Mouse (Mus musculus): ENCODE data around the gene Slc38a8. TPM values are rescaled to one million over a fixed set of nuclear protein-coding genes. Genes with fewer than 3 reads are reported as not detected.

The Slc38a8 gene
- polyA plus RNA-seq, 1 experiment = 1.3 TPM

DNA sequence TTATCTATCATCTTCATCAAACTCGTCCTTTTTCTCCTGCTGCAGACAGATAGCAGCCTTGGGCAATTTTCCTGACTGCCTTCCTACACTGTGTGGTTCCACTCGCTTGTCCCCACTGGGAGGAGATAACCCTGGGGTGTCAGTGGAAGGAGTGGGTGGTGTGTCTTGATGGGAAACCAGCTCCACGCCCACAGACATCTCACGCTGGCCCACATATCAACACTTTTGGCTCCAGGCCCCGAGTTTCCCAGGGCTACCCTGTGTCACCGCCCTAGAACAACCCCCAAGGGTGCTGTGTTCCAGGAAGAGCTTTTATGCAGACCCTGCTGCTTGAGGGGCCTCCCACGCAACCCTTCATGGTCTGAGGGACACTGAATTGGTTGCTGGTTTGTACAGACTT, 37.8 kb downstream of the Slc38a8 start:
- Histone ChIP-seq H3K27me3 (ENCODE audit: control insufficient read depth, insufficient read depth, low read length) (no peaks in the 10 kb centered on the region), H3K36me3 (ENCODE audit: control insufficient read depth, insufficient read depth, low read length) (no peaks in the 10 kb centered on the region), H3K4me1 (ENCODE audit: control insufficient read depth, insufficient read depth, low read length) (peaks cover 27% of the 10 kb centered on the region), H3K4me3 (ENCODE audit: control insufficient read depth, low read depth, low read length) (no peak overlapping the region), H3K27ac (ENCODE audit: control insufficient read depth, insufficient read depth, low read depth, low read length) (no peak overlapping the region)
- no peak for TF ChIP-seq POLR2A (IDR thresholded peaks at IDR 0.05; ENCODE audit: control insufficient read depth, low read depth, low read length)
- no peak for TF ChIP-seq CTCF (IDR thresholded peaks at IDR 0.05; ENCODE audit: control insufficient read depth, insufficient read depth, insufficient replicate concordance, low read depth, low read length)

DNA sequence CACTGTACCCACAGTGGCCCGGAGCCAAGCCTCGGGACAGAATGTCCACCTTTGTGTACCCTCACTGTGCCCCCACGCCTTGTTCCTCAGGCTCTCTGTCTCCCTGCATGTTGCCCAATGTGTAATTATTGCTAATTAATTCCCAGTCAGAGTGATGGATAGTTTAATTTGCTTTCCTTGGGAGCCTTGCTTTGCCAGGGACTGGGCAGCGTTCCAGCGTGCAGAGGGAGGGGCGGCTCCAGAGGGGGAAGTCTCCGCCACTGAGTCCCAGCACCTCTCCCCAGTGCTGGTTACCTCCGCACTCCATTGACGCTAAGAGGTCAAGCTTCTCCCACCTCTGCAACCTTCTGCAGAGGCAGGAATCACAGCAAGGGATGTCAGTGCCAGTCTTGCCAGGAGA, 40.1 kb downstream of the Slc38a8 start:
- no peak overlapping the region for H3K27ac ChIP-seq (ENCODE audit: control insufficient read depth, insufficient read depth, low read depth, low read length)
- H3K36me3 ChIP-seq (ENCODE audit: control insufficient read depth, insufficient read depth, low read length) = no peaks in the 10 kb centered on the region
- no peak overlapping the region for H3K4me3 ChIP-seq (ENCODE audit: control insufficient read depth, low read depth, low read length)
- no peaks in the 10 kb centered on the region for H3K27me3 ChIP-seq (ENCODE audit: control insufficient read depth, insufficient read depth, low read length)
- H3K4me1 ChIP-seq (ENCODE audit: control insufficient read depth, insufficient read depth, low read length) = peaks cover 19% of the 10 kb centered on the region
- TF ChIP-seq POLR2A (IDR thresholded peaks at IDR 0.05; ENCODE audit: control insufficient read depth, low read depth, low read length) = no peak
- no peak for TF ChIP-seq CTCF (IDR thresholded peaks at IDR 0.05; ENCODE audit: control insufficient read depth, insufficient read depth, insufficient replicate concordance, low read depth, low read length)

DNA sequence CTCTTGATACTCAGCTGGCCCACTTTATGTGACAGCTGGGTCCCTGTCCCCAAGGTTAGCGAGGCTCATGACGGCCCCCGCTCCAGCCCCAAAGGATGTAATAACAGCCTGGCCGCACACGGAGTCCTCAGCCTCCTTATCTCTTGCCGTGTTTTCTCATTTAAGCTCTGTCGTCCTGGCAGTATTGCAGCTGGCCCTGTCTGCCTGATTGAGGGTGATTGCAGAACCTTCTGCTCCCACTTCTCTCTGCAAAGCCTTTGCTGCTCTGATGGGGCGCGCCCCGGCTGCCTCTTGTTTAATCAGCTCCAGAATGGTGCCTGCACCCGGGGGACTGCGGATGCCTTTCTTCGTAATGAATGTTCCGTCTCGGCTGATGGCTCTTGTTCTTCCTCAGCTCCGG, 41.8 kb downstream of the Slc38a8 start:
- H3K36me3 ChIP-seq (ENCODE audit: control insufficient read depth, insufficient read depth, low read length) = no peaks in the 10 kb centered on the region
- no peak overlapping the region for H3K27ac ChIP-seq (ENCODE audit: control insufficient read depth, insufficient read depth, low read depth, low read length)
- H3K27me3 ChIP-seq (ENCODE audit: control insufficient read depth, insufficient read depth, low read length) = no peaks in the 10 kb centered on the region
- TF ChIP-seq CTCF (IDR thresholded peaks at IDR 0.05; ENCODE audit: control insufficient read depth, insufficient read depth, insufficient replicate concordance, low read depth, low read length) (no peak), POLR2A (IDR thresholded peaks at IDR 0.05; ENCODE audit: control insufficient read depth, low read depth, low read length) (no peak)
- no peak overlapping the region for H3K4me3 ChIP-seq (ENCODE audit: control insufficient read depth, low read depth, low read length)
- peaks cover 3% of the 10 kb centered on the region; the same call in 1 of the 2 replicates for H3K4me1 ChIP-seq (ENCODE audit: control insufficient read depth, insufficient read depth, low read length)

- Histone ChIP-seq H3K4me1 (ENCODE audit: control insufficient read depth, insufficient read depth, low read length) (peaks cover 2% of the 10 kb centered on the region; the same call in 1 of the 2 replicates), H3K4me3 (ENCODE audit: control insufficient read depth, low read depth, low read length) (no peak overlapping the region), H3K27ac (ENCODE audit: control insufficient read depth, insufficient read depth, low read depth, low read length) (no peak overlapping the region), H3K36me3 (ENCODE audit: control insufficient read depth, insufficient read depth, low read length) (no peaks in the 10 kb centered on the region), H3K27me3 (ENCODE audit: control insufficient read depth, insufficient read depth, low read length) (no peaks in the 10 kb centered on the region)
- no peak for TF ChIP-seq POLR2A (IDR thresholded peaks at IDR 0.05; ENCODE audit: control insufficient read depth, low read depth, low read length)
Observed at GRCm38 (mm10) chr8:119456045-119456444, 45.5 kb downstream of the Slc38a8 start.

DNA sequence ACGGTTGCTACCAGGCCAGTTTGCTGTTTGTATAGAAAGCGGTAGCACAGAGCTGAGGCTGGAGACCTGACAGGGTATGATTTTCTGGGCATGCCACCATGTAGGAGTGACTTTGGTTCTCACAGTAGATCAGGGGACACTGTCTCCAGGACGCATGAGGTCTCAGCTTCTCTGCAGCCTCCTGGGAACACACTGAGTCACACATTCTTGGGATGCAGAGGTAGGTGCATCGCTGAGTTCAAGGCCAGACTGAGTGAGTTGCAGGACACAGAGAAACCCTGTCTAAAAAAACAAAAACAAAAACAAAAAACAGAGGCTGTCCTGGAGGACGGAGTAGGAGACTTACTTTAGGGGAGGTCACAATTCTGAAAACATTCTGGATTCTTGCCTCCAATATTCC, 48.6 kb downstream of the Slc38a8 start:
- no peaks in the 10 kb centered on the region for H3K36me3 ChIP-seq (ENCODE audit: control insufficient read depth, insufficient read depth, low read length)
- no peaks in the 10 kb centered on the region for H3K27me3 ChIP-seq (ENCODE audit: control insufficient read depth, insufficient read depth, low read length)
- H3K27ac ChIP-seq (ENCODE audit: control insufficient read depth, insufficient read depth, low read depth, low read length) = no peak overlapping the region
- no peak overlapping the region for H3K4me3 ChIP-seq (ENCODE audit: control insufficient read depth, low read depth, low read length)
- H3K4me1 ChIP-seq (ENCODE audit: control insufficient read depth, insufficient read depth, low read length) = peaks cover 2% of the 10 kb centered on the region; the same call in 1 of the 2 replicates
- TF ChIP-seq POLR2A (IDR thresholded peaks at IDR 0.05; ENCODE audit: control insufficient read depth, low read depth, low read length) (no peak), CTCF (IDR thresholded peaks at IDR 0.05; ENCODE audit: control insufficient read depth, insufficient read depth, insufficient replicate concordance, low read depth, low read length) (no peak)

- no peaks in the 10 kb centered on the region for H3K27me3 ChIP-seq (ENCODE audit: control insufficient read depth, insufficient read depth, low read length)
Observed at GRCm38 (mm10) chr8:119451131-119451530, 50.4 kb downstream of the Slc38a8 start.

DNA sequence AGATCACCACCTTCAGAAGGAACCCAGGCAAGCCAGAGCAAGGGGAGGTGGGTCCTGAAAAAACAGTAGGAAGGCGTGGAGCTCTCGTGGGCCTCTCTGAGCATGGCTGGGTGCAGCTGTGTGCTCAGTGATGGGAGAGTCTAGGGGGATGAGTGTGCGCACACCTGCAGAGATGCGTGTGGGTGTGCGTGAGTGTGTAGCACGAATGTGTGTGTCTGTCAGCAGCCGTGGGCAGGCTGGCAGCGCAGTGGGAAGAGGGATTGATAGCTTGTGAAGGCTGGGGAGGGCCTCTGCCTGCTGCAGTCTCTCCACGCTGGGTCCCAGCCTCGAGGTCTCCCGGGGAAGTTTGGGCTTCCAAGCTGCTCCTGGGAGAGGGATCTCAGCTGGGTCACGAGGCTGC, 51.9 kb downstream of the Slc38a8 start:
- H3K27me3 ChIP-seq (ENCODE audit: control insufficient read depth, insufficient read depth, low read length) = no peaks in the 10 kb centered on the region
- H3K4me1 ChIP-seq (ENCODE audit: control insufficient read depth, insufficient read depth, low read length) = peaks cover 10% of the 10 kb centered on the region
- no peak overlapping the region for H3K27ac ChIP-seq (ENCODE audit: control insufficient read depth, insufficient read depth, low read depth, low read length)
- H3K36me3 ChIP-seq (ENCODE audit: control insufficient read depth, insufficient read depth, low read length) = no peaks in the 10 kb centered on the region
- TF ChIP-seq POLR2A (IDR thresholded peaks at IDR 0.05; ENCODE audit: control insufficient read depth, low read depth, low read length) (no peak), CTCF (IDR thresholded peaks at IDR 0.05; ENCODE audit: control insufficient read depth, insufficient read depth, insufficient replicate concordance, low read depth, low read length) (no peak)
- H3K4me3 ChIP-seq (ENCODE audit: control insufficient read depth, low read depth, low read length) = no peak overlapping the region

More at GRCm38 (mm10) chr8:119451131-119451530, 50.4 kb downstream of the Slc38a8 start:
- no peaks in the 10 kb centered on the region for H3K36me3 ChIP-seq (ENCODE audit: control insufficient read depth, insufficient read depth, low read length)
- H3K4me1 ChIP-seq (ENCODE audit: control insufficient read depth, insufficient read depth, low read length) = peaks cover 10% of the 10 kb centered on the region
- TF ChIP-seq POLR2A (IDR thresholded peaks at IDR 0.05; ENCODE audit: control insufficient read depth, low read depth, low read length) = no peak
- no peak for TF ChIP-seq CTCF (IDR thresholded peaks at IDR 0.05; ENCODE audit: control insufficient read depth, insufficient read depth, insufficient replicate concordance, low read depth, low read length)
- no peak overlapping the region for H3K4me3 ChIP-seq (ENCODE audit: control insufficient read depth, low read depth, low read length)
- H3K27ac ChIP-seq (ENCODE audit: control insufficient read depth, insufficient read depth, low read depth, low read length) = no peak overlapping the region

- Histone ChIP-seq H3K27ac (ENCODE audit: control insufficient read depth, insufficient read depth, low read depth, low read length) (no peak overlapping the region), H3K27me3 (ENCODE audit: control insufficient read depth, insufficient read depth, low read length) (no peaks in the 10 kb centered on the region), H3K4me3 (ENCODE audit: control insufficient read depth, low read depth, low read length) (no peak overlapping the region), H3K36me3 (ENCODE audit: control insufficient read depth, insufficient read depth, low read length) (no peaks in the 10 kb centered on the region), H3K4me1 (ENCODE audit: control insufficient read depth, insufficient read depth, low read length) (peaks cover 7% of the 10 kb centered on the region)
- TF ChIP-seq CTCF (IDR thresholded peaks at IDR 0.05; ENCODE audit: control insufficient read depth, insufficient read depth, insufficient replicate concordance, low read depth, low read length) (no peak), POLR2A (IDR thresholded peaks at IDR 0.05; ENCODE audit: control insufficient read depth, low read depth, low read length) (no peak)
Observed at GRCm38 (mm10) chr8:119447781-119448170, 53.7 kb downstream of the Slc38a8 start.
